Mouse (Mus musculus): ENCODE data around the gene Mapkapk3.

GRCm38 (mm10) chr9:107285009-107285408, 4.7 kb downstream of the Mapkapk3 start:
- no peak for TF ChIP-seq POLR2A (IDR thresholded peaks at IDR 0.05; ENCODE audit: extremely low read depth, insufficient read depth, low read length)
- TF ChIP-seq CTCF (IDR thresholded peaks at IDR 0.05; ENCODE audit: extremely low read depth, insufficient read depth, low read length): no peak

Data from cortical plate, adult 2 months (tissue).